Mouse (Mus musculus) urinary bladder, postnatal 36 days (tissue): ENCODE results near the gene Nyap1.

Source experiments
- DNase-seq, 2 experiments: peaks; one replicate each; pipeline ENCODE4 v3.0.0; 2022; ENCODE audit warnings: low spot score in 2 of 2, mixed read lengths in 1 of 2

Gene Nyap1

GRCm38 (mm10) chr5:137699080-137699479, 42.3 kb downstream of the Nyap1 start:
- no peak for DNase-seq

GRCm38 (mm10) chr5:137695930-137696329, 45.5 kb downstream of the Nyap1 start:
- DNase-seq: no peak

DNA sequence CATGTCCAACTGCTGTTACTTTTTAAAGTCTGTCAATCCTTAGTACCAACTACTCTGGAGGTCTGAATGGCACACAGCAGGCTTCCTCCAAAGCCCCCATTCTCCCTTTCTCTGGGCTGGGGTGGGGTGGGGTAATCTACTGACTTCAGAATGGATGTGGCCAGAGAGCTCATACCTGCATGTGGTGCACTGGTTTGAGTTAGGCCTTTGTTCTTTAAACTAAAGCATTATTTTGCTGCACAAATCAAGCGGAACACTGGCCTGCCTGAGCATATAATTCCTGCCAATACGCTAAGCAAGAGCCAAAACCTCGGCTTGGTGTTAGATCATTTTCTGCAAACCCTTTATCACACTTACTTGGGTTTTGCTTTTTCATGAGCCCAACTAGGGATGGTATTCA, 46.6 kb downstream of the Nyap1 start:
- no peak for DNase-seq

DNA sequence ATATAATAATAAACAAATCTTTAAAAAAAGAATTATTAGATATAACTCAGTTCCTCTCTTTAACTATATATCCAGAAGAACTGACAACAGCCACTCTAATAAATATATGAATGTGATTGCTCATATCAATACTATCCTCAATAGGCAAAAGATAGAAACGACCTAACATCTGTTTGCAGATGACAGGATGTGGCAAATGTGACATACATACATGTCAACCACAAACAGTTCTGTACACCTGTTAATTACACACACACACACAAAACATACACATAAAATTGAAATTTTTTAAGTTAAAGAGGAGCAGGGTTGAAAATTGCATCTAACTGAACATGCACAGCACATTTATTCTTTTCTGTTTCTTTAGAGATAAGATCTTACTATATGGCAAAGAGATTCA, 49.5 kb downstream of the Nyap1 start:
- no peak for DNase-seq

DNA sequence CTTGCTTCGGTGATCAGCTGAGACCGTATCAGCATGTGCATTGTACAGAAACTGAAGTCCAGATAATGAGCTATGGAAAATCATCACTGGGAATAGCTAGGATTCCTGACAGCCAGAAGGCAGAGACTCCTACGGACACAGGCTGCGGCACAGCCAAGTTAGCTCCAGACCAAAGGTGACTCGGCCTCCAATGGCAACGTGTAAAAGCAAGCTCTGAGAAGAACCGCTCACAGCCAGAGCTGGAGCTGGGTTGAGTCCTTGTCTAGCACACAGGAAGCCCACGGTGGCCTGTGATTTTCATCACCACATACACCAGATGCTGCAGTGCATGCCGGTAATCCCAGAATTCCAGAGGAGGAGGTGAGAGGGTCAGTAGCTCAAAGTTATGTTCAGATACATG, 50.9 kb downstream of the Nyap1 start:
- DNase-seq: no peak

- DNase-seq: no peak
Observed at GRCm38 (mm10) chr5:137689974-137690373, 51.4 kb downstream of the Nyap1 start.

GRCm38 (mm10) chr5:137686127-137686790, 55.1 kb downstream of the Nyap1 start:
- DNase-seq: no peak

- no peak for DNase-seq
Observed at GRCm38 (mm10) chr5:137685653-137686052, 55.8 kb downstream of the Nyap1 start.

- peak; percentile 96 to 99 for DNase-seq
Observed at GRCm38 (mm10) chr5:137684294-137685123, 56.9 kb downstream of the Nyap1 start, which contains the start of gene Agfg2. Gene Agfg2 (minus strand): TSS chr5:137684726.

DNA sequence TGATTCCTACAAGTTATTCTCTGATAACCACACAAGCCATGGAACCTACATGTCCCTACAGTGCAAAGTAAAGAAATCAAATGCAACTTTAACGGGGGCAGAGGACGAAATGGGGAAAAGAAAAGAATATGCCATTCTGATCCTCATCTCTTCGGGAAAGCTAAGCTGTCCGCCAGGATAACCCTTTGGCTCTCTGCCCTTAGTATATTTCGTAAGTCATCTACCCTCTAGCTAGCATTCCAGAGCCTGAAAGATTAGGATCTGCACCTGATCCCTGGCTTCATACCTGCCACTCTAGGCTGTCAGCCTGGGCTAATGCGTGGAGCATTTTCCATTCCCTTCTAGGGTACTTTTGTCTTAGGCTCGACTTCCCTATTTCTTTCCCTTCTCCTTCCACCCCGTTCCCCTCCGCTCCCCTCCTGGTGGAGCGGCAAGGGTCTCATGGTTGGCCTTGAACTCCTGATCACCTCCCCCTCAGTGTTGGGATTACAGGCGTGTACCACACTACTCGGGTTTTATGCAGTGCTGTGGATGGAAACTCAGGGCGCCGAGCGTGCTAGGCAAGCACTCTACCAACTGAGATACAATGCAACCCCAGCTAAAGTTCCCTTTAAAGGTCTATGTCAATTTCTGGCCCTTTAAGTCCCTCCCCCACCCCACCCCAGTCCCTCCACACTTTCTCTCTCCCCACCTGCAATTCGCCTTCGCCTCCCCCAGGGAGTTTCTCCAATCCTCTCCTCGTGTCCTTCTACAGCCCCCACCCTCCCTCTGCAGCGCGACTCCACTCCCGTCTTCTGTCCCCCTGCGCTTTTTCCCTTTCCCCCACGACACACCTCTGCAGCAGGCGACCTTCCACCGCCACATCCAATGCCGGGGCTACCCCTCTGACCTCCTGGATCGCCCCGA, 57.8 kb downstream of the Nyap1 start:
- DNase-seq: no peak

DNA sequence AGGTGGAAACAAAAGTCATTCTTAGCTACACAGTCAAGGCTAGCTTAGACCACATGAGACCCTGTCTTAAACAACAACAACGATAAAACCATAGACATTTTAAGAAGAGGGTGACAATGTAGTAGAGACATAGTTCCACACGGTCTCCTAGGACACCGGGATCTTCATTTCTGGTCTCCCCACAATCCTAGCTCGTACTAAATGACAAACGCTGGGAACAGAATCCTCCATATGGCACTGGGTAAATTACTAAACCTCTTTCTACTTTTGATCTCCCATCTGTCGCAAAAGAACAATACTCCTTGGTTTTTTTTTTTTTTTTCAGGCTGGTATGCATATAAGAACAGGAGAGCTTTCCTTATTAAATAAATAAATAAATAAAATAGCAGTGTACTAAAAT, 58.9 kb downstream of the Nyap1 start:
- no peak for DNase-seq
